Mouse (Mus musculus) heart, postnatal 14 days (tissue): Measurements from ENCODE around the gene Lrrc4c. TPM values are rescaled to one million over a fixed set of nuclear protein-coding genes. Genes with fewer than 3 reads are reported as not detected.

ENCODE experiments used
- DNase-seq, 2 experiments: peaks; one replicate each; pipeline ENCODE4 v3.0.0; 2021 to 2022
- intact Hi-C: fragments of 180-260 bp; cut with DNase I; formaldehyde crosslinking; loops from one replicate; pipeline ENCODE4 v1.15.1; 2025
- total RNA-seq, 2 experiments: library from RNA; stranded (reverse); gene quantifications; 2 replicates each; pipeline ENCODE4 v1.2.3; 2021

Lrrc4c gene
- total RNA-seq, 2 experiments from 2014 or later, result 0.32 to 0.45 TPM

- intact Hi-C loops, result no loop called here
- no peak for DNase-seq
Observed at GRCm38 (mm10) chr2:96505641-96506040, 187.7 kb downstream of the Lrrc4c start.

GRCm38 (mm10) chr2:96508991-96509390 lies 191.0 kb downstream of the Lrrc4c start:
- intact Hi-C loops, result no loop called here

GRCm38 (mm10) chr2:96537469-96537868 lies 219.5 kb downstream of the Lrrc4c start:
- intact Hi-C loops, result no loop called here

More at GRCm38 (mm10) chr2:96508991-96509390, 191.0 kb downstream of the Lrrc4c start:
- no peak for DNase-seq

GRCm38 (mm10) chr2:96547171-96547570 lies 229.2 kb downstream of the Lrrc4c start:
- no peak for DNase-seq
- intact Hi-C loops, result no loop called here

More at GRCm38 (mm10) chr2:96537469-96537868, 219.5 kb downstream of the Lrrc4c start:
- DNase-seq, result no peak

GRCm38 (mm10) chr2:96573755-96574154 lies 255.8 kb downstream of the Lrrc4c start:
- intact Hi-C loops, result no loop called here
- no peak for DNase-seq

- intact Hi-C loops, result no loop called here
- DNase-seq, result no peak
Observed at GRCm38 (mm10) chr2:96577701-96578100, 259.7 kb downstream of the Lrrc4c start.

GRCm38 (mm10) chr2:96580136-96580733 lies 262.3 kb downstream of the Lrrc4c start:
- no peak for DNase-seq
- intact Hi-C loops, result loop anchor here (10.0 kb wide), 1 partner anchor 245 kb away; no protein-coding TSS in a partner anchor

- intact Hi-C loops, result loop anchor here (10.0 kb wide), 1 partner anchor 251 kb away; no protein-coding TSS in a partner anchor
- peak in 1 of 2 experiments; percentile 47 for DNase-seq
Observed at GRCm38 (mm10) chr2:96585665-96586064, 267.7 kb downstream of the Lrrc4c start.

- no peak for DNase-seq
- intact Hi-C loops, result no loop called here
Observed at GRCm38 (mm10) chr2:96604801-96605200, 286.8 kb downstream of the Lrrc4c start.

- DNase-seq, result no peak
- intact Hi-C loops, result no loop called here
Observed at GRCm38 (mm10) chr2:96614121-96614520, 296.2 kb downstream of the Lrrc4c start.

GRCm38 (mm10) chr2:96618691-96619205 lies 300.8 kb downstream of the Lrrc4c start:
- no peak for DNase-seq
- intact Hi-C loops, result no loop called here

GRCm38 (mm10) chr2:96667113-96667512 lies 349.1 kb downstream of the Lrrc4c start:
- DNase-seq, result no peak
- intact Hi-C loops, result no loop called here

- intact Hi-C loops, result no loop called here
Observed at GRCm38 (mm10) chr2:96681806-96682205, 363.8 kb downstream of the Lrrc4c start.

GRCm38 (mm10) chr2:96685328-96685727 lies 367.4 kb downstream of the Lrrc4c start:
- intact Hi-C loops, result no loop called here
- DNase-seq, result no peak

More at GRCm38 (mm10) chr2:96681806-96682205, 363.8 kb downstream of the Lrrc4c start:
- no peak for DNase-seq

GRCm38 (mm10) chr2:96705004-96705403 lies 387.0 kb downstream of the Lrrc4c start:
- intact Hi-C loops, result no loop called here
- no peak for DNase-seq

GRCm38 (mm10) chr2:96707772-96708350 lies 389.9 kb downstream of the Lrrc4c start:
- peak in 1 of 2 experiments; percentile 3 for DNase-seq
- intact Hi-C loops, result no loop called here

GRCm38 (mm10) chr2:96714561-96714960 lies 396.6 kb downstream of the Lrrc4c start:
- no peak for DNase-seq
- intact Hi-C loops, result no loop called here

GRCm38 (mm10) chr2:96717353-96717752 lies 399.4 kb downstream of the Lrrc4c start:
- no peak for DNase-seq
- intact Hi-C loops, result no loop called here

GRCm38 (mm10) chr2:96723395-96723794 lies 405.4 kb downstream of the Lrrc4c start:
- DNase-seq, result no peak
- intact Hi-C loops, result no loop called here

GRCm38 (mm10) chr2:96736081-96736480 lies 418.1 kb downstream of the Lrrc4c start:
- no peak for DNase-seq
- intact Hi-C loops, result no loop called here

- intact Hi-C loops, result no loop called here
- no peak for DNase-seq
Observed at GRCm38 (mm10) chr2:96755066-96755465, 437.1 kb downstream of the Lrrc4c start.

- no peak for DNase-seq
- intact Hi-C loops, result no loop called here
Observed at GRCm38 (mm10) chr2:96757701-96758100, 439.7 kb downstream of the Lrrc4c start.
